Mouse (Mus musculus) lung, embryonic 15.5 days (tissue): ENCODE measurements around the gene E130114P18Rik. TPM values are rescaled to one million over a fixed set of nuclear protein-coding genes. Genes with fewer than 3 reads are reported as not detected.
A peak's percentile ranks its signal among the peaks of the same experiment; 100 is the strongest.

Source experiments
- ATAC-seq: fragments of 200-750 bp; cut with Nextera tagmentation; 2 replicates; pipeline ENCODE4 v1.8.0; 2017; ENCODE audit warnings: moderate number of reproducible peaks, borderline replicate concordance; ENCODE audit not compliant: low FRiP score, low TSS enrichment; ENCODE audit errors: extremely low read depth
- H3K27ac ChIP-seq: fragments of 300-500 bp; sonication (generic); 2 replicates; pipeline ENCODE4 v1.5.1; 2015; ENCODE audit warnings: moderate library complexity, mild to moderate bottlenecking, inconsistent platforms
- H3K27me3 ChIP-seq: fragments of 300-500 bp; sonication (generic); 2 replicates; pipeline ENCODE4 v1.6.1; 2015; ENCODE audit warnings: inconsistent platforms
- H3K36me3 ChIP-seq: fragments of 300-500 bp; sonication (generic); 2 replicates; pipeline ENCODE4 v1.6.1; 2015; ENCODE audit warnings: inconsistent platforms
- H3K4me1 ChIP-seq: fragments of 300-500 bp; sonication (generic); 2 replicates; pipeline ENCODE4 v1.6.1; 2015; ENCODE audit warnings: inconsistent platforms
- H3K4me2 ChIP-seq: fragments of 300-500 bp; sonication (generic); 2 replicates; pipeline ENCODE4 v1.6.1; 2015; ENCODE audit warnings: inconsistent platforms, mild to moderate bottlenecking, moderate library complexity
- H3K4me3 ChIP-seq: fragments of 300-500 bp; sonication (generic); 2 replicates; pipeline ENCODE4 v1.5.1; 2015; ENCODE audit warnings: mild to moderate bottlenecking, inconsistent platforms
- H3K9ac ChIP-seq: fragments of 300-500 bp; sonication (generic); 2 replicates; pipeline ENCODE4 v1.6.1; 2015; ENCODE audit warnings: inconsistent platforms
- H3K9me3 ChIP-seq: fragments of 300-500 bp; sonication (generic); 2 replicates; pipeline ENCODE4 v1.6.1; 2016; ENCODE audit warnings: inconsistent platforms
- WGBS: fragments of 180-500 bp; shearing (Covaris S2); methylation state at CpG from one replicate; pipeline ENCODE4 v1.1.7; 2015; 5-methylcytosine and 5-hydroxymethylcytosine counted together
- polyA plus RNA-seq: library from polyadenylated mRNA; unstranded; fragments of >200 nt; fragmentation: Nextera tagmentation; extraction: Ambion mirVana; gene quantifications from 2 replicates; pipeline ENCODE4 v1.2.1, GENCODE M21; 2015

The E130114P18Rik gene
- polyA plus RNA-seq, 1 experiment from 2014 or later: 0.44 TPM

DNA sequence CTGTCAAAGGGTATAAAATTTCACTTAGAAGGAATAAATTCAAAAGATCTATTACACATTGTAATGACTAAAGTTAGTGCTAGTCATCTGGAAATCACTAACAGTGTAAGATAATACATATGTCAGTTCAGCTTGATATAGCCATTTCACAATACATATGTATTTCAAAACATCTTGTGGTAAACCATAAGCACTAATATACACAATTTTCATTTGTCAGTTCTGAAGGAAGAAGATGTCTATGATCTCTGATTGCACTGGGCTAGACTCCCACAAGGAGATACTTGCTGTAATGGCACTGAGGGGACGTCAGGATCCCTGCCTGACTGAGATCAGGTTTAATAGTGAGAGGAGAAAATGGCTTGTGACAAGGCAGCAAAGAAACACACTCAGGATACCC, 44.5 kb downstream of the E130114P18Rik start:
- no peak overlapping the region for H3K27ac ChIP-seq
- no peak for ATAC-seq
- H3K9ac ChIP-seq: no peak overlapping the region
- H3K4me3 ChIP-seq: no peak overlapping the region
- H3K9me3 ChIP-seq: no peaks in the 10 kb centered on the region
- no peaks in the 10 kb centered on the region for H3K36me3 ChIP-seq
- 0 out of 2 replicates have a peak, but pooled peaks cover 3% of the 10 kb centered on the region for H3K4me1 ChIP-seq
- H3K27me3 ChIP-seq: no peaks in the 10 kb centered on the region
- WGBS: 44% methylated on average over 1 of the region's 1 CpGs
- H3K4me2 ChIP-seq: no peak overlapping the region

DNA sequence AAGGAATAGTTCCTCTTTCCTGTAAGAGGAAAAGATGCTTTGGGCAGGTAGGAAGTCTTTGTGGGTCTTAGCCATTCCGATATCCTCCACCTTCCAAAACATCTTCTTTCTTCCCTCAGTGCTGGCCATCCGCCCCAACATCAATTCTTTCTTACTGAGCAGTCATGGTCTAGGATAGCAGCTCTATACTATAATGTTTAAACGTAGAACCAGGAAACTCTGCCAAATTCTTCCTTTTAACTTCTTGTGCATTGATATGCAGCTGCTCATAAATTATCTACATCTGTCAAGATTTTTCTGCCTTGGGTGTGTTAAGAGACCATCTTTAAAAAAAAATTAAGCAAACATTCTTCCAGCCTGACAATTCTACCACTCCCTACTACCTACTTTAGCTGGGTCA, 47.5 kb downstream of the E130114P18Rik start:
- Histone ChIP-seq H3K4me3 (no peak overlapping the region), H3K27ac (no peak overlapping the region), H3K36me3 (no peaks in the 10 kb centered on the region), H3K9me3 (no peaks in the 10 kb centered on the region), H3K4me1 (0 out of 2 replicates have a peak, but pooled peaks cover 3% of the 10 kb centered on the region), H3K27me3 (no peaks in the 10 kb centered on the region), H3K9ac (no peak overlapping the region), H3K4me2 (no peak overlapping the region)
- 37% methylated on average over 3 of the region's 3 CpGs for WGBS
- no peak for ATAC-seq

- WGBS: 29% methylated on average over 6 of the region's 6 CpGs
- Histone ChIP-seq H3K4me3 (no peak overlapping the region), H3K4me2 (no peak overlapping the region), H3K4me1 (0 out of 2 replicates have a peak, but pooled peaks cover 3% of the 10 kb centered on the region), H3K36me3 (no peaks in the 10 kb centered on the region), H3K9me3 (no peaks in the 10 kb centered on the region), H3K27me3 (no peaks in the 10 kb centered on the region), H3K9ac (no peak overlapping the region), H3K27ac (no peak overlapping the region)
- no peak; the same call in 1 of the 2 replicates for ATAC-seq
Observed at GRCm38 (mm10) chr4:97729999-97730398, 47.9 kb downstream of the E130114P18Rik start.

DNA sequence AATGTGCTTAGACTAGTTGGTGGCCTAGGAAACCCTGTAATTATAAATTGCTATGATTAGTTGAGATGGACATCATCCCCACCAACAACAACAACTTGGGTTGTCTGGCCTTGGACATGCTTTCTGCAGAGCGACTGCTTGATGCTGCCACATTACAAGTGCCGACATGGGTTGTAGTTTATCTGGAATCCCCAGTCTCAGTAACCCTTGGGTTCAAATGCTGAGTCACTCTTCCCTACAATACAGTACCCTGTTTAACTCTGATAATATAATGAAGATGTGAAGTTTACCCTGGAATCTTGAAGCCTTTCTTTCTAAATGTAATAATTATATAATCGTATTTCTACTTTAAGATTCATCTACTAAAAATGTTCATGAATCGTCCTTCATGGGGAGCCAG, 49.4 kb downstream of the E130114P18Rik start:
- Histone ChIP-seq H3K9ac (no peak overlapping the region), H3K4me1 (0 out of 2 replicates have a peak, but pooled peaks cover 3% of the 10 kb centered on the region), H3K4me2 (no peak overlapping the region), H3K27ac (no peak overlapping the region), H3K27me3 (no peaks in the 10 kb centered on the region), H3K9me3 (no peaks in the 10 kb centered on the region), H3K36me3 (no peaks in the 10 kb centered on the region), H3K4me3 (no peak overlapping the region)
- WGBS: 89% methylated on average over 4 of the region's 4 CpGs
- no peak for ATAC-seq

DNA sequence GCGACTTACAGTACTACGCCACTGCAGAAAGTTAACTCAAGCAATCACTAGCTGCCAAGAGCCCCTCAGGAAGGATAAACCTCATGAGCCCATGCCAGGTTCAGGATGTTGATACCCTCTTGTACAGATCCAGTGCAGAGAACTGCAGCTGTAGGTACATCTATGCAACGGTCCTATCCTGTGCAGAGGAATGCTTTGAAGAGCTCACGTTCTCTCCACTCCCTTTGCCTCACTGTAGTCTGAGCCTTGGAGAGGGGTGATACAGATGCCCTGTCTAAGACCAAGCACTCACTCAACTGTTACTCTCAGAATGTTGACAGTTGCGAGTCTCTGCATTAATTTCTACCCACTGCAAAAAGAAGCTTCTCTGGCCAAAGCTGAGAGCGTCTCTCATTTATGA, 54.5 kb downstream of the E130114P18Rik start:
- ATAC-seq: no peak

DNA sequence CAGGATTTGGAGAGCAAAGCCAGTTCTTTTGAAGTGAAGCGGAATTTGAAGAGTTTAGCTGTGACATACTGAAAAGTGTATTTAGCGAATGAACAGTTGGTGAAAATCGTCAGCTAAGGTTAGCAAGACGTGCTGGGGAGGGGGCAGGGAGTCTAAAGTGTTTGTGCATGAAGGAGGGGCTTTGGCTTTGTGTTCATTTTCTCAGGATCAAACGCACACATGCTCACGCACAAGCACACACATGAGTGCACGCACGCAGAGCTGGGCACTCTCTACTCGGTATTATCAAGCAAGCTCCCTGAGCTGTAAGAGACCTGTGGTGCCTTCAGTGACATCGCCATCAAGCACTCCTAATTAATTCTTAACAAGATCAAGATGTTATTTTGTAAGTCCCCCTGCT, 55.2 kb downstream of the E130114P18Rik start:
- H3K4me1 ChIP-seq: 0 out of 2 replicates have a peak, but pooled peaks cover 3% of the 10 kb centered on the region
- no peak for ATAC-seq
- H3K27ac ChIP-seq: no peak overlapping the region
- H3K9ac ChIP-seq: no peak overlapping the region
- no peaks in the 10 kb centered on the region for H3K27me3 ChIP-seq
- no peaks in the 10 kb centered on the region for H3K36me3 ChIP-seq
- no peak overlapping the region for H3K4me2 ChIP-seq
- 29% methylated on average over 10 of the region's 10 CpGs for WGBS
- H3K4me3 ChIP-seq: no peak overlapping the region
- H3K9me3 ChIP-seq: no peaks in the 10 kb centered on the region

More for the DNA sequence above, 54.5 kb downstream of the E130114P18Rik start:
- Histone ChIP-seq H3K36me3 (no peaks in the 10 kb centered on the region), H3K4me2 (no peak overlapping the region), H3K27me3 (no peaks in the 10 kb centered on the region), H3K4me3 (no peak overlapping the region), H3K9me3 (no peaks in the 10 kb centered on the region), H3K27ac (no peak overlapping the region), H3K4me1 (0 out of 2 replicates have a peak, but pooled peaks cover 3% of the 10 kb centered on the region), H3K9ac (no peak overlapping the region)
- 58% methylated on average over 6 of the region's 6 CpGs for WGBS

DNA sequence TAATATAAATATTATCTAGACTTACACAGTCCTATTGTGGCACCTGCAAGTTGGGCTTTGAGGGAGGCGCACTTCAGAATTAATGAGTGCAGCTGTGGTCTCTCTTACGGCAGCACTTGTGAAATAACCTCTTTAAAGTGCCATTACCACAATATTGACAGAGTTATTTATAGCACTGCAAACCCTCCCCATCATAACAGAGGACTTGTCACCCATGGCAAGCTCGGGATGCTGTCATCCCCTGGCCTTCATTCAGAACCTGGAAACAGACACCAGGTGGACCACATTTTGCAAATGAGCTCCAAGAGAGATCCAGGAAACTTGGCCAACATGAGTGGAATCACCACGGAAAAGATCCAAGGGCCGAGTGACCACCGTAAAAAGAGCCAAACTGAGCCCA, 63.3 kb downstream of the E130114P18Rik start:
- Histone ChIP-seq H3K4me1 (0 out of 2 replicates have a peak, but pooled peaks cover 10% of the 10 kb centered on the region), H3K4me3 (no peak overlapping the region)
- 40% methylated on average over 6 of the region's 6 CpGs for WGBS

DNA sequence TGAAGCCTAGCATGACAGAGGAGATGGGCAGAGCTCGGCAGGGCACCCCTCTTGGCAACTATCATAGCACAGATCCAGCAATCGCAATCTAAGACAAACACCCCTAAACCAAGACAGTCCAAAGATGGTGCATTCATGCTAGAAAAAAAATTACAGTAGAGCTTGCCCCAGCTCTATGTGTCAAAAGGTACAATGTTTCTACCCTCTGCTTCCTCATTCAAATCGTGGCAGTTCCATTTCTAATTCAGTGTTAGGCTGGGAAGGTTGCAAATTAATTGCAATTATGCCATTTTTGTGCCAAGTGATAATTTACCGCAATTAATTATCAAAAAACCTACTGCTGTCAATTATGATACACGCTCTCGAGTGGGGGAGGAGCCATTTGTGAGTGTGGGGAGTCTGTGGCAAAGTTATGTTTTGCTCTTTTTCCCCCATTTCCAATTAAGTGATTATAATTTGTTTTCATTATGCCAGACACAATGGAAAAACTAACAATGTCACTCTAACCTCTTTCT, 63.7 kb downstream of the E130114P18Rik start:
- no peaks in the 10 kb centered on the region for H3K36me3 ChIP-seq
- H3K27me3 ChIP-seq: no peaks in the 10 kb centered on the region
- H3K4me3 ChIP-seq: no peak overlapping the region
- 81% methylated on average over 6 of the region's 6 CpGs for WGBS
- 0 out of 2 replicates have a peak, but pooled peaks cover 10% of the 10 kb centered on the region for H3K4me1 ChIP-seq
- H3K4me2 ChIP-seq: no peak overlapping the region
- no peak overlapping the region for H3K9ac ChIP-seq
- ATAC-seq: no peak
- H3K27ac ChIP-seq: no peak overlapping the region
- H3K9me3 ChIP-seq: no peaks in the 10 kb centered on the region

More for the DNA sequence above, 63.3 kb downstream of the E130114P18Rik start:
- Histone ChIP-seq H3K27ac (no peak overlapping the region), H3K9me3 (no peaks in the 10 kb centered on the region), H3K36me3 (no peaks in the 10 kb centered on the region), H3K4me2 (no peak overlapping the region), H3K27me3 (no peaks in the 10 kb centered on the region), H3K9ac (no peak overlapping the region)
- peak; percentile 49; the same call in 1 of the 2 replicates for ATAC-seq

DNA sequence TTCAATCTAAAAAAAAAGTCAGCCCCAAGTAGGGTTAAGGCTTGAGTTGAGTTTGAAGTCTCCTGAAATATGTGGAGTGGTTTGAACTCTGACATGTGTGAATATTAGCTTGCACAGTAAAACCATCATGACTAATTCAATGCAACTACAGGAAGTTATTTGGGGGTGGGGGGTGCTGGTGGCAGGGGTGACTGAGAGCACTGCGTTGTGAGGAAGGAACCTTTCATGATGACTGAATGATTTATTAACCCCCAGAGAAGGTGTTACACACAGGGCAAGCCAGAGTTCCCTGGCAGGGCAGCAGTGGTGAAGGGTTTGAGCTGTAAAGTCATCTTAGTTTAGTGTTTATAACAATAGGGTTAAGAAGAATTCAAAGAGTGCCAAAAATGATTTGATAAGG, 65.3 kb downstream of the E130114P18Rik start:
- no peak overlapping the region for H3K9ac ChIP-seq

GRCm38 (mm10) chr4:97710048-97710765, 67.7 kb downstream of the E130114P18Rik start:
- ATAC-seq: no peak
- no peaks in the 10 kb centered on the region for H3K9me3 ChIP-seq
- no peak overlapping the region for H3K27ac ChIP-seq
- no peaks in the 10 kb centered on the region for H3K36me3 ChIP-seq
- H3K4me2 ChIP-seq: no peak overlapping the region
- WGBS: 60% methylated on average over 9 of the region's 9 CpGs
- H3K4me1 ChIP-seq: peaks cover 12% of the 10 kb centered on the region; the same call in 1 of the 2 replicates
- H3K4me3 ChIP-seq: no peak overlapping the region
- H3K27me3 ChIP-seq: no peaks in the 10 kb centered on the region
- no peak overlapping the region for H3K9ac ChIP-seq

More for the DNA sequence above, 65.3 kb downstream of the E130114P18Rik start:
- Histone ChIP-seq H3K27me3 (no peaks in the 10 kb centered on the region), H3K36me3 (no peaks in the 10 kb centered on the region), H3K27ac (no peak overlapping the region), H3K9me3 (no peaks in the 10 kb centered on the region), H3K4me1 (0 out of 2 replicates have a peak, but pooled peaks cover 10% of the 10 kb centered on the region), H3K4me3 (no peak overlapping the region), H3K4me2 (no peak overlapping the region)
- ATAC-seq: no peak
- WGBS: 3% methylated on average over 1 of the region's 1 CpGs

- Histone ChIP-seq H3K27me3 (no peaks in the 10 kb centered on the region), H3K36me3 (no peaks in the 10 kb centered on the region), H3K9me3 (no peaks in the 10 kb centered on the region), H3K27ac (no peak overlapping the region), H3K4me2 (peak overlapping the region; percentile 31; the same call in 1 of the 2 replicates), H3K4me1 (peaks cover 5% of the 10 kb centered on the region; the same call in 1 of the 2 replicates), H3K9ac (no peak overlapping the region), H3K4me3 (no peak overlapping the region)
- WGBS: 48% methylated on average over 22 of the region's 22 CpGs
- peak; percentile 39; the same call in 1 of the 2 replicates for ATAC-seq
Observed at GRCm38 (mm10) chr4:97707373-97708152, 70.3 kb downstream of the E130114P18Rik start.
